Mouse (Mus musculus): ENCODE measurements around the gene Bmp4.

GRCm38 (mm10) chr14:46379285-46379684 lies 11.2 kb downstream of the Bmp4 start, which contains the start of gene Gm15217:
- TF ChIP-seq CTCF (IDR thresholded peaks at IDR 0.05) (no peak), EP300 (IDR thresholded peaks at IDR 0.05; ENCODE audit: insufficient read depth, low read depth, low read length) (no peak), POLR2A (IDR thresholded peaks at IDR 0.05; ENCODE audit: insufficient read depth, low read depth, low read length) (no peak)
